Mouse (Mus musculus) brown adipose tissue, adult 24 weeks (tissue): ENCODE measurements around the gene Strip1. TPM values are rescaled to one million over a fixed set of nuclear protein-coding genes. Genes with fewer than 3 reads are reported as not detected.

Experiments used
- H3K27ac ChIP-seq: fragments of 200-500 bp; replicated peaks from 2 replicates; pipeline ENCODE4 v1.5.1; 2012; ENCODE audit warnings: low read depth, mild to moderate bottlenecking, low read length
- H3K4me1 ChIP-seq: fragments of 200-500 bp; 2 replicates; pipeline ENCODE4 v1.6.1; 2012; ENCODE audit warnings: low read length, mixed read lengths; ENCODE audit not compliant: control insufficient read depth, insufficient read depth, insufficient read length
- H3K4me3 ChIP-seq: fragments of 200-500 bp; 2 replicates; pipeline ENCODE4 v1.5.1; 2012; ENCODE audit warnings: low read depth, mild to moderate bottlenecking, low read length, moderate library complexity; ENCODE audit not compliant: insufficient read depth
- polyA plus RNA-seq: library from polyadenylated mRNA; stranded (reverse); fragments of >200 nt; gene quantifications from 2 replicates; pipeline ENCODE4 v1.2.4, GENCODE M21; 2012; ENCODE audit not compliant: missing spikeins, insufficient read depth, insufficient read length

Strip1 gene
- polyA plus RNA-seq, 1 experiment = 21.9 TPM

DNA sequence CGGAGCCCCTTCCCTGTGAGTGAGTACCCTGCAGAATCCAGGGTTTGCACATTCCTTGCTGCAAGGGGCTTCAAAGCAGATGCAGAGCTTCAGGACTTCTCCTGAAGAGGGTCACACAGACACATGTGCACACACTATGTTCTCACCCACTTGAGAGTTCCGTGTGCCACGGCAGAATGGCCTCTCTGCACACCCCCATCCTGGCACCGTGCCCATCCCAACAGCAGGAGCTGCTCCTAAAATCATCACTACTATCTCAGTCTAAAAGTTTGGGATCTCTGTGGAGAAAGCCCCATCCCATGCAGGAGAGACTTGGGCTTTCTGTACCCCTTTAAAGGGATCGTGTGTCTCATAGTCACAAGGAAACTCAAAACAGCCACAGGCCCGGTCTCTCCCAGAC is 45.0 kb downstream of the Strip1 start:
- Histone ChIP-seq H3K4me3 (no peak overlapping the region), H3K4me1 (no peaks in the 10 kb centered on the region)

DNA sequence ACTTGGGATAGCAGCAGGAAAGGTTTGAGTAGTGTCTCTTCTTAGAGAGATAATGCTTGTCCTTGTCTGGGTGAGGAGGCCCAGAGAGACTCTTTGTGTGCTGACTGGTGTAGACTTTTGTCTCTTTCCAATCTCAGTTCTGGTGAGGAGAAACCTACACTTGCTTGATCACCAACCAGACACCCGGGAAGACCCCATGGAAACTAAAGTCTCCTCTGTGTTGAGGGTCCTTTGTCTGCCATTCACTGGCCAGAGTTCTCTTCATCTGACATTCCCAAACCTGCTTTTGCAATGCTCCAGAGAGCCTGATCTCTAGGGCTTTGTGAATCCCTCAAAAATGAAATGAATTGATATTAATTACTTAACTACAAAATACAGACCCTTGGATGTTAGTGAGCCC is 47.6 kb downstream of the Strip1 start:
- Histone ChIP-seq H3K27ac (no peak overlapping the region), H3K4me1 (no peaks in the 10 kb centered on the region), H3K4me3 (no peak overlapping the region)

More for the DNA sequence above, 45.0 kb downstream of the Strip1 start:
- no peak overlapping the region for H3K27ac ChIP-seq

DNA sequence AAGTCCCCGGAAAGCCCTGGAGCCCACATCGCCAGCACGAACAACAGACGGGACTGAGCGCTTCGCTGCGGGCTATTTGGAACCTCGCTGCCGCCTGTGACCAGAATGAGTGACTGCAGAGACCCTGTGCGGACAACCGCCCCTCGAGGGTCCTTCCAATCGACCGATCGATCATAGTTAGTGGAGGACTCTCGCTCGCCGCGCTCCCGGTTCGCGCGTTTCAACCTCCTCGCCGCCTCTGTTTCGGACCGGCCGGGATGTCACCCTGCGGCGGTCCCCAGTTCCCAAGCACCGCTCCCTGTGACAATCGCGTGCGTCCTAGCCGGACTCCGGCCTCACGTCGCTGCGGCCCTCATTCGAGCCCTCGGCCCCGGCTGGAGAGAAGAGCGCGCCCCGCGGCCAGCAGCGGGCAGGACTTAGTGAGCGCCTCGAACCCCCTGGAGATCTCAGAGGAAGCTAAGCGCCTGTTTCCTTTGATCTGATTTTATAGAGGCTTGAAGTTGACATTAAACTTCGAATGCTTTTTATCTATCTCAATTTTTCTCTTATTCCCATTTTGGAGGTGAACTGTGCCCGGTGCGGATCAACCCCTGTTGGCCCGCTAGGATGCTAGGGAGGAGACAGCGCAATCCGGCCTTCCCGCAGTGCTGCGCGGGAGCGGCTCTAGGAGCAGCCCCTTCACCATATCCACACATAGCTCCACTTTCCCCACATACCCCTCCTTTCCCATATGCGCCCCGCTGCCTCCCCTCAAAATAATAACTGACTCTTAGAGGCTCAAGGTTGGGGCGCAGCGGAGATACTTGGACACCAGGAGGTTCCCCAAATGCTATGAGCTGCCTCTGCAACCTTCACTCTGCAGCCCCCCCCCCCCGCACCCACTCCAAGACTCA is 48.4 kb downstream of the Strip1 start:
- peak overlapping the region; percentile 27 for H3K4me3 ChIP-seq
- no peak overlapping the region for H3K27ac ChIP-seq
- no peaks in the 10 kb centered on the region for H3K4me1 ChIP-seq

- Histone ChIP-seq H3K4me1 (no peaks in the 10 kb centered on the region), H3K27ac (no peak overlapping the region), H3K4me3 (peak overlapping the region; percentile 27; the same call in 1 of the 2 replicates)
Observed at GRCm38 (mm10) chr3:107582130-107582874, 49.2 kb downstream of the Strip1 start.

- no peaks in the 10 kb centered on the region for H3K4me1 ChIP-seq
- H3K4me3 ChIP-seq = no peak overlapping the region
- no peak overlapping the region for H3K27ac ChIP-seq
Observed at GRCm38 (mm10) chr3:107581103-107582010, 50.1 kb downstream of the Strip1 start.

GRCm38 (mm10) chr3:107579466-107579865 is 52.0 kb downstream of the Strip1 start:
- Histone ChIP-seq H3K4me3 (no peak overlapping the region), H3K4me1 (no peaks in the 10 kb centered on the region), H3K27ac (no peak overlapping the region)

- no peak overlapping the region for H3K27ac ChIP-seq
- H3K4me3 ChIP-seq = no peak overlapping the region
- no peaks in the 10 kb centered on the region for H3K4me1 ChIP-seq
Observed at GRCm38 (mm10) chr3:107577810-107578390, 53.6 kb downstream of the Strip1 start.

GRCm38 (mm10) chr3:107576807-107577206 is 54.7 kb downstream of the Strip1 start:
- no peak overlapping the region for H3K27ac ChIP-seq
- no peaks in the 10 kb centered on the region for H3K4me1 ChIP-seq
- no peak overlapping the region for H3K4me3 ChIP-seq

GRCm38 (mm10) chr3:107571205-107571604 is 60.3 kb downstream of the Strip1 start:
- Histone ChIP-seq H3K4me1 (no peaks in the 10 kb centered on the region), H3K4me3 (no peak overlapping the region), H3K27ac (no peak overlapping the region)

DNA sequence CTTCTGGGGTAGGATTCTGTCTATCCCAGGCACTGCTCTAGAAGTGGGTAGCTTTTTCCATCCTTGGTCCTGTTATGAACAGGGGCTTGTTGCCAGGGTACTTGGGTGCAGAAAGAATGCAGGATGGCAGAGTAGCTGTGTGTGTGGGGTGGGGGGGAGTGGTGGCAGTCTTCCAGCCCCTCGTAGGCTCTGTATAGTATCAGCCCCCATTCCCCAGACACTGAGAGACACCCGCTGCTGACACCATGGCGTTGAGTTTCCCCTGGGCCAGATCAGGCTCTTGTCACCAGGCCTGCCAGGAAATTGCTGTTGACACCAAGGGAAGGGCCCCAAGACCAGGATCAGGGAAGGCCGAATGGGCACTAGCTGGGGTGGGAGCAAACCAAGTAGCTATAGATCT is 62.8 kb downstream of the Strip1 start:
- H3K4me3 ChIP-seq = no peak overlapping the region
- H3K27ac ChIP-seq = no peak overlapping the region
- no peaks in the 10 kb centered on the region for H3K4me1 ChIP-seq

DNA sequence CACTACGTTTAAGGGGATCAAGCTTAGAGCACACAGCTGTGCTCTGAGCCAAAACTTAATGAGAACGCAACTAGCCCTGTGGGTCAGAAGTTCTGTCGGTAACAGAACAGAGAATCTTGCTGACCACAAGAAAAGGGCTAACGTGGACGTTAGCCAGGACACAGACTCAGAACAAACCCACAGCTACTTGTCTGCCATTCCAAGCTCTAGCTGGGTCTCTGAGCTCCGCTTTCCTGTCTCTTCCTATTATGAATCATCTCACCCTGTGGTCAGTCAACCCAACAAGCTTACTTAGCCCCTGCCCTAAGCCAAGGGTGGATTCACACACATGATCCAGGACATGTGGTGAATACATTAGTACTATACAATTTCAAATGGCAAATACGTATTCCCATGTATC is 63.7 kb downstream of the Strip1 start:
- H3K4me1 ChIP-seq = no peaks in the 10 kb centered on the region
- H3K27ac ChIP-seq = no peak overlapping the region
- H3K4me3 ChIP-seq = no peak overlapping the region

DNA sequence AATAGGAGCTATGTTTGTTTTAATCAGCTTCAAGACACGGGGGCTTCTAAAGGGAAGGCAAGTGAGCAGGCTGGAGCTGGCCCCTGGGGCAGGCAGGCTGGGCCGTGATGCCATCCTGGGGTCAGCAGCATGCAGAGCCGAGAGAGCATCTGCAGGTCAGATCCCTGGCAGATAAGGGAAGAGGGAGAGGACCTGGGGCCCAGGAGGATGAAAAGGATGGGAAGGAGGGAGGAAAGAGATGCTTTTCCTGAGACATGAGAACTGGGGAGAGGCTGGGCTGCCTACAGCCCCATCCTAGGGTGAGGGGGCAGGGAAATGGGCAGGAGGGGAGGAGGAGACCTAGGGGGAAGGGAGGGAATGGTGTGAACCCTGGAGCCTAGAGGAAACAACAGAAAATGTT is 66.2 kb downstream of the Strip1 start:
- no peaks in the 10 kb centered on the region for H3K4me1 ChIP-seq
- no peak overlapping the region for H3K27ac ChIP-seq
- no peak overlapping the region for H3K4me3 ChIP-seq

GRCm38 (mm10) chr3:107563880-107564279 is 67.6 kb downstream of the Strip1 start:
- Histone ChIP-seq H3K4me1 (no peaks in the 10 kb centered on the region), H3K4me3 (no peak overlapping the region), H3K27ac (no peak overlapping the region)

DNA sequence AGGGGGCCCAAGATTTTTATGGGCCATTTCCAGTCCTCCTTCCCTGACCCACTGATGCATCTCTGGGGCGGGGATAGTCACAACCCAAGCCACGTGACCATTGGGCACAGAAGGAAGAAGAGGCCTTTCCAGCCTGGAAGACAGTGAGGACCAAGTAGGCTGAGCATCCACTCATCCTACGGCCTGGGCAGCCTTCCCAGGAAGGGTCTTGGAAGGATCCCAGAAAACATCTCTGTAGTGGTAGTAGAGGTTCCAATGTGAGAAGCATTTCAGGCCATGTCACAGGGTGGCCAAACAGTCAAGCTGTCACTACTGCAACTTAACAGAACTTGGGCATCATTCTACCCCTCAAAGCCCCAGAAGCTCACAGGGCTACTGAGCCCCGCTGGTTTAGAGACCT is 68.9 kb downstream of the Strip1 start:
- H3K4me1 ChIP-seq = no peaks in the 10 kb centered on the region
- H3K27ac ChIP-seq = no peak overlapping the region
- H3K4me3 ChIP-seq = no peak overlapping the region
